Mouse (Mus musculus): Measurements from ENCODE around the gene Bhlha15. TPM values are rescaled to one million over a fixed set of nuclear protein-coding genes. Genes with fewer than 3 reads are reported as not detected.

Gene Bhlha15
- polyA plus RNA-seq, 1 experiment from 2014 or later, result 21.8 TPM

DNA sequence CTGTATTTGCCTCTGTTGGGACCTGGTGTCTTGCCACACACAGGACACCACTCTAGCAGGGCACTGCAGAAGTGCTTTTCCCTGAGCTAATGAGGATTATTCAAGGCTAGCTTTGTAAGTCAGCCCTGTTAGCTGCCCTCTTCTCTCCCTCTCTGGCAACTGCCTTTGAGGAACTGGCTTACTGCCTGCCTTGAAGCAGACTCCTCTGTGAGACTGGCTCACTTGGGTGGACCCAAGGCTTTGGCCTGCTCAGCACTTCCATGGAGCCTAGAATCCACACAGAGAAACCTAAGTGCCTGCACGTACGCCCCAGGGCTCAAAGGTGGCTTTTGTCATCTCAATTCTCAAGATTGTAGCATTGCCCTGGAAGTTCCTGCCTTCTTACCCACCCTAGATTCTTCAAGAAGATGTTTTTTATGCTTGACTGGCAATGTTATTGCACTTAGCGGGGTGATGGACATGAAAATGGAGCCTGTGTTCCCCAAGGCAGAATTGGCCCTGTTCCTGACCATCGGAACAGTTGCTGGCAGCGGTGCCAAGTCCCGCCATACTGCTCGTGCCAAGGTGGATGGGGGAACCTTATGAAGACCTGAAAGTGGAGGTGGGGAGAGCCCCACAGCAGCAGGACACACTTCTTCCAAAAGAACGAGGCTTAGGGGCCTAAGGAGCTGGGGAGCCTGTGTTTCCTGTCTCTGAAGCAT is 20.7 kb upstream of the Bhlha15 start:
- H3K27me3 ChIP-seq (replicated peaks), result no peaks in the 10 kb centered on the region
- no peak overlapping the region for H3K4me3 ChIP-seq (replicated peaks)
- H3K4me1 ChIP-seq, result no peaks in the 10 kb centered on the region
- H3K9ac ChIP-seq, result no peak overlapping the region
- no peak overlapping the region for H3K4me2 ChIP-seq
- no peak overlapping the region for H3K27ac ChIP-seq
- no peaks in the 10 kb centered on the region for H3K9me3 ChIP-seq
- WGBS, result 92% methylated on average over 8 of the region's 8 CpGs
- no peak for ATAC-seq (ENCODE audit: insufficient read depth, low FRiP score, low read depth)
- peaks cover 17% of the 10 kb centered on the region for H3K36me3 ChIP-seq

DNA sequence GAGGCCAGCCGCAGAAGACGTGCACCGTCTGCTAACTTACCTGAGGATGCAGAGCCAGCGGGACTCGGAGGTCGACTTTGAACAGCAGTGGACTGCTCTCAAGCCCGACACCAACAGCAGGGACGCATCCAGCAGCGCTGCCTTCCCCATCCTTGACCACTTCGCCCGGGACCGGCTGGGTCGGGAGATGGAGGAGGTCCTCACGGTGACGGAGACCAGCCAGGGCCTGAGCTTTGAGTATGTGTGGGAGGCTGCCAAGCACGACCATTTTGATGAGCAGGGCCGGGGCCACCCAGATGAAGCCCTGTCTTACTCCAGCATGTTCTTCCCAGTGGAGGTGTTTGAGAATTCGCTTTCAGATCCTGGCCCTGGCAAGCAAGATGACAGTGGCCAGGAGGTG is 16.4 kb upstream of the Bhlha15 start:
- H3K9ac ChIP-seq, result no peak overlapping the region
- H3K4me3 ChIP-seq (replicated peaks), result no peak overlapping the region
- no peak for ATAC-seq (ENCODE audit: insufficient read depth, low FRiP score, low read depth)
- no peaks in the 10 kb centered on the region for H3K27me3 ChIP-seq (replicated peaks)
- H3K36me3 ChIP-seq, result peaks cover 28% of the 10 kb centered on the region
- 94% methylated on average over 18 of the region's 18 CpGs for WGBS
- no peaks in the 10 kb centered on the region for H3K4me1 ChIP-seq
- H3K27ac ChIP-seq, result no peak overlapping the region
- H3K4me2 ChIP-seq, result no peak overlapping the region
- no peaks in the 10 kb centered on the region for H3K9me3 ChIP-seq

DNA sequence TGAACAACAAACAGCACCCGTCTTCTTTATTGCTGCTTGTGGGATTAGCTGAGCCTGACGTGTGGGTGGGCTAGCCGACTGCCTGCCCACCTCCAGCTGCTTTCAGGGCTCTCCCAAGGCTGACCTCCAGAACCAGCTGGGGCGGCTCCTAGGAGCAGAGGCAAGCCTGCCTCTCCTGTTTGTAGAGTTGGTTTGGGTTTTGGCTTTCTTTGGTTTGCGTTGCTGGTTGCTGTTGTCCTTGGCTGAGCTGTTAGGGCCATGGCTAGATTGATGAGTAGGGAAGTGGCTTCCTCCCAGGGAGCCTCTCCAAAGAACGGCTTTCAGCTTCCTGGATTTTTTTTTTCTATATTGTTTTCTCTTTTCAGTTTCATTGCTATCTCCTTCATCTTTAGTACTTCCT is 11.9 kb upstream of the Bhlha15 start:
- Histone ChIP-seq H3K36me3 (peaks cover 23% of the 10 kb centered on the region), H3K9me3 (no peaks in the 10 kb centered on the region), H3K4me2 (no peak overlapping the region), H3K9ac (no peak overlapping the region), H3K4me1 (peaks cover 4% of the 10 kb centered on the region; the same call in 1 of the 2 replicates), H3K4me3 (replicated peaks) (no peak overlapping the region), H3K27me3 (replicated peaks) (no peaks in the 10 kb centered on the region), H3K27ac (no peak overlapping the region)
- WGBS, result 38% methylated on average over 6 of the region's 6 CpGs
- no peak for ATAC-seq (ENCODE audit: insufficient read depth, low FRiP score, low read depth)

DNA sequence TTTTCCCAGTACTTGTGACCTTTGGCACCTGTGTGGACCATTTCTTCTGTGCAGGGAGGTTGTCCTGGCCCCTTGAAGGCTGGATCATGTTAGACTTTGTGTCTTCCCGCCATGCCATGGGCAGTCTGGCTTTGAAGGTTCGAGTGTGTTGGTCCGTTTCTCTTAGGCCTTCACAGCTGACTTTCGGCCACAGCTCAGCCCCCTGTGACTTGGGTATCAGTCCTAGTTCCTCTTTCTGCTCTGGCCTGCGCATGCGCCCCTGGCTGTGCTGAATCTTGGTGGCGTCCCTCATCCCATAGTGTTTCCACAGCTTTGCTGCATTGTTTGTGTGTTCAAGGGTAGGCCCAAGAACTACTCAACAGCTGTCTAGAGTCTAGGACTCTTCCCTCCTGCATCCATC is 8.8 kb upstream of the Bhlha15 start:
- H3K27me3 ChIP-seq (replicated peaks), result no peaks in the 10 kb centered on the region
- peaks cover 4% of the 10 kb centered on the region; the same call in 1 of the 2 replicates for H3K4me1 ChIP-seq
- H3K9me3 ChIP-seq, result no peaks in the 10 kb centered on the region
- no peak overlapping the region for H3K4me2 ChIP-seq
- no peak overlapping the region for H3K4me3 ChIP-seq (replicated peaks)
- WGBS, result 91% methylated on average over 7 of the region's 7 CpGs
- H3K9ac ChIP-seq, result no peak overlapping the region
- no peak overlapping the region for H3K27ac ChIP-seq
- peaks cover 3% of the 10 kb centered on the region; the same call in 1 of the 2 replicates for H3K36me3 ChIP-seq
- ATAC-seq (ENCODE audit: insufficient read depth, low FRiP score, low read depth), result no peak

DNA sequence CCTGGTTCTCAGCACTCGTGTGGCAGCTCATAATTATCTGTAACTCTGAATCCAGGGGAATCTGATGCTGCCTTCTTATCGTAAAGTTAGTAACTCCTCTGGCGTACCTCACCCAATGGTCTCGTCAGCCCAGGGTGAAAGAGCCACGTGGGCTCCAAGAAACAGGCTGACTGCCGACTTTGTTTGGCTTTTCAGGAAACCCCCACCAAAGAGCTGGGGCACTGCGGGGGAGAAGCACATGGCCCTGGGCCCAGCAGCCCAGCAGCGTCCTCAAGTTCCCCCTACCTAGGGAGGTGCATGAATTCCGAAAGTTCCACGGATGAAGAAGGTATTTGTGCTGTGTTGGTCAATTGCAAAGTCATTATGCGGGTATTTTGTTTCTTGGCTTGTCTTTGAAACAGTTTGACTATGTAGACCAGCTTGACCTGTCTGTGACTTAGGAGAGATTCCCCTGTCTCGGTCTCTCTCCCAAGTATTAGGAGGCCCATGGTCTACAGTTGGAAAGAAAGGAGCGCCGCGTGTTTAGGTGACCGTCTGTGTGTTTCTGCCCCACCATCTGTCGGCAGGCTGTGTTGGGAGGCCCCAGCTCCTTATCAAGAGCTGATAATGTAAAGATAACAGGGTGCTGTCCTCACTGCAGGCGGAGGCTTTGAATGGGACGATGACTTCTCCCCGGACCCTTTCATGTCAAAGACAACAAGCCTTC is 7.4 kb upstream of the Bhlha15 start:
- H3K4me2 ChIP-seq, result 0 out of 2 replicates have a peak overlapping the region, but pooled peaks have one; percentile 19
- no peak for ATAC-seq (ENCODE audit: insufficient read depth, low FRiP score, low read depth)
- WGBS, result 46% methylated on average over 20 of the region's 20 CpGs
- no peak overlapping the region for H3K9ac ChIP-seq
- H3K4me1 ChIP-seq, result peaks cover 4% of the 10 kb centered on the region; the same call in 1 of the 2 replicates
- H3K27ac ChIP-seq, result peak overlapping the region; percentile 59; the same call in 1 of the 2 replicates
- H3K4me3 ChIP-seq (replicated peaks), result no peak overlapping the region
- H3K9me3 ChIP-seq, result no peaks in the 10 kb centered on the region
- peaks cover 3% of the 10 kb centered on the region; the same call in 1 of the 2 replicates for H3K36me3 ChIP-seq
- no peaks in the 10 kb centered on the region for H3K27me3 ChIP-seq (replicated peaks)

DNA sequence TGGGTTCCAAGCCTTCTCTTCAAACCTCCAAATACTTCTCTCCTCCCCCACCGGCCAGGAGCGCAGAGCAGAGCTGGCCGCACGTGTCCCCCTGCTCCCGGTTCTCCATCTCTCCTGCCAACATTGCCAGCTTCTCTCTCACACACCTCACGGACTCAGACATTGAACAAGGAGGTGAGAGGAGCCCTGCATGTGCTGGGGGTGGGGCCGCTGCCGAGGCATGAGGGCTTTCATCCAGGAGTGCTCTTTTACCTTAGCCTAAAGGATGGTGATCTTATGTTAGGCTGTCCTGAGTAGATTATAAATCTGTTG is 6.9 kb upstream of the Bhlha15 start:
- H3K4me3 ChIP-seq (replicated peaks), result no peak overlapping the region
- H3K27ac ChIP-seq, result peak overlapping the region; percentile 59
- ATAC-seq (ENCODE audit: insufficient read depth, low FRiP score, low read depth), result no peak
- 42% methylated on average over 8 of the region's 8 CpGs for WGBS
- no peaks in the 10 kb centered on the region for H3K27me3 ChIP-seq (replicated peaks)
- no peaks in the 10 kb centered on the region for H3K9me3 ChIP-seq
- peaks cover 4% of the 10 kb centered on the region; the same call in 1 of the 2 replicates for H3K36me3 ChIP-seq
- H3K4me2 ChIP-seq, result no peak overlapping the region
- no peak overlapping the region for H3K9ac ChIP-seq
- peaks cover 4% of the 10 kb centered on the region; the same call in 1 of the 2 replicates for H3K4me1 ChIP-seq

DNA sequence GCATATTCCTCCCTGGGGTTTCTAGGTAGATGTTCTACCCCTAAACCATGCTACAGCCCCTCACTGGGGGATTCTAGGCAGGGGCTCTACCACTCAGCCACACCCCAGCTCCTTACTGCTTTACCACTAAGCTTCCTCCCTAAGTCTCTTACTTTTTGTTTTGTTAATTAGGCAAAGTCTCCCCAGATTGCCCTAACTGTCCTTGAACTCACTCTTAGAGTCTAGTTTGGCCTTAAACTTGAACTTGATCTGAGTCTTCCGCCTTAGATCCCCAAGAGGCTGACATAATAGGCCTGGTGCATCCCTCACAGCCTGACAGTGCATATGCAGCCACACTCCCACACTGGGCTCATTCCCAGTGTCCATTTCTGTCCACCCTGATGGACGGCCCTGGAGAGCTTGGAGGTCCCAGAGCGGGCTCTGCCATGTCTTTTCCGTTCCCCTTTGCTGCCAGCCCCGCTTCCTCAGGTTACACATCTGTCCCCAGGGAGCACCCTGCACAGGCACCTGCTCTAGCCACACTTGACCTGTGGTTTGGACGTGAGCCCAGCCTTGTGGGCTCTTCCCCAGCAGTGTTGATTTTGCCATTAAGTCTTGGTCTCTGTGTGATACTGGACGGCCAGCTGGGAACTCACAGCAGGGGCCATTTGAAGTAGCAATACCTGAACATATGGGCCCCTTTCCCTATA is 6.3 kb upstream of the Bhlha15 start:
- WGBS, result 59% methylated on average over 7 of the region's 7 CpGs
- Histone ChIP-seq H3K36me3 (peaks cover 8% of the 10 kb centered on the region; the same call in 1 of the 2 replicates), H3K27ac (peak overlapping the region; percentile 61), H3K4me3 (replicated peaks) (no peak overlapping the region), H3K4me1 (peaks cover 4% of the 10 kb centered on the region; the same call in 1 of the 2 replicates), H3K27me3 (replicated peaks) (no peaks in the 10 kb centered on the region), H3K9ac (no peak overlapping the region), H3K9me3 (no peaks in the 10 kb centered on the region), H3K4me2 (no peak overlapping the region)
- peak; percentile 86 for ATAC-seq (ENCODE audit: insufficient read depth, low FRiP score, low read depth)

DNA sequence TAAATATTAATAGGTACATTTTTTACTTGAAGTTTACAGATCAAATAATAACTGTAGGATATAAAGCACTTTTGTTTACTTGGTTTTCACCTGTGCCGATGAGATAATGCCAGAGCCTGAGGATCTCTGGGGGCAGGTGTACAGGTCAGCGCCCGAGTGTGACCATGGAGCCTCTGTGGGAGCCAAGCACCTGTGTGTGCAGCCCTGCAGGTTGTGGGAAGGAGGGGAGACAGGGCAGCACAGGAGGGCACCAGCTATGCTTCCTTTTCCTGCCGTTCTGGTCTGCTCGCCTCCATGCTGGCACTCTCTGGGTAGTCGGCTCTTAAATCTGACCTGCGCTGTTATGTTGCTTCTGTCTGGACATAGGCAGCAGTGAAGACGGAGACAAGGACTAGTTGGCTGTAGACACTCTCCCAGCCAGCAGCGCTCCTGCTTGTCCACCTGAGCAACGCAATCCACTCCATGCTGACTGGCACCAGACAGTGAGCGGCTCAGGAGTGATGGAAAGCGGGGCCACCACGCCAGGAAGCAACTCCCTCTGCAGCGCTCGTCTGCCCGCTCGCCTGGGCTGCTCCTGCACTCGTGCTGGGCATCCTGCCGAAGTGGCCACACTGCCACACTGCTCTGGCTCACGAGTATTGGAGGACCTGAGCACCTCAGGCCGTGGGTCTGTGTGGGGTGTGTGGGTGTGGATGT is 5.6 kb upstream of the Bhlha15 start:
- H3K27ac ChIP-seq, result peak overlapping the region; percentile 58; the same call in 1 of the 2 replicates

DNA sequence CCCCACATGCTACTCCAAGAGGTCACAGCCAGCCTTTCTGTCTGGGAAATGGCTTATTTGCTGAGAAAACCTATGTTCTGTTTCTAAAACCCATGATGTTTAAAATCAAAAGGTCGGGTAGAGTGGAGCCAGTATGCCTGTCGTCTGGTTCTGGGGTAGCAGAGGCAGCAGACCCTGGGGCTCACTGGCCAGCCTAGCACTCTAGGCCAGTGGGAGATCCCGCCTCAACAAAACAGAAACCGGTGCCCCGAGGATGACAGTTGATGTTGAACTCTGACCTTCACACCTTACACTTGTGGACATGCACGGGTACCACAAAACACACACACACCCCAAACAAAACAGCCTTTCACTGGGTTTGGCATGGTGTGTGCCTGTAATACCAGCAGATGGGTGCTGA is 1.7 kb upstream of the Bhlha15 start:
- WGBS, result 76% methylated on average over 6 of the region's 6 CpGs
- H3K36me3 ChIP-seq, result peaks cover 8% of the 10 kb centered on the region; the same call in 1 of the 2 replicates
- H3K4me1 ChIP-seq, result peaks cover 16% of the 10 kb centered on the region
- H3K4me3 ChIP-seq (replicated peaks), result no peak overlapping the region
- ATAC-seq (ENCODE audit: insufficient read depth, low FRiP score, low read depth), result no peak
- no peaks in the 10 kb centered on the region for H3K9me3 ChIP-seq
- no peak overlapping the region for H3K9ac ChIP-seq
- H3K27ac ChIP-seq, result no peak overlapping the region
- no peaks in the 10 kb centered on the region for H3K27me3 ChIP-seq (replicated peaks)
- no peak overlapping the region for H3K4me2 ChIP-seq

More for the DNA sequence above, 5.6 kb upstream of the Bhlha15 start:
- H3K27me3 ChIP-seq (replicated peaks), result no peaks in the 10 kb centered on the region
- peaks cover 8% of the 10 kb centered on the region; the same call in 1 of the 2 replicates for H3K36me3 ChIP-seq
- 81% methylated on average over 21 of the region's 21 CpGs for WGBS
- no peak overlapping the region for H3K4me2 ChIP-seq
- H3K4me3 ChIP-seq (replicated peaks), result no peak overlapping the region
- H3K9ac ChIP-seq, result no peak overlapping the region
- peak; percentile 75 for ATAC-seq (ENCODE audit: insufficient read depth, low FRiP score, low read depth)
- peaks cover 7% of the 10 kb centered on the region for H3K4me1 ChIP-seq
- H3K9me3 ChIP-seq, result no peaks in the 10 kb centered on the region

DNA sequence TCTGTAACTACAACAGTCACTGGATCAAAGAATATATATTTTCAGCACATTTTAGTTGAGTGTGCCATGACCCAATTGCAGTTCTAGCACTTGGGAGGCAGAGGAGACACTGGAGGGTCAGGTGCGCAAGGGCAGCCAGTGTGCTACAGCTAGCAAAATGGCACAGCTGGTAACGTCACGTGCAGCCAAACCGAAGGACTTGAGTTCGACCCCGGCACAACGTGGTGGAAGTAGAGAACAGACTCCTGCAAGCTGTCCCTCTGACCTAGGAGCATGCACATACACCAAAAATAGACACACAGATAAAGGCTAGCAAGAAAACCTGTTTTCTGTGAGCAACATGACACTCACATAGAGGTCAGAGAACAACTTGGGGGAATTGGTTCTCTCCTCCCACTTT is 759 bp upstream of the Bhlha15 start:
- Histone ChIP-seq H3K4me2 (peak overlapping the region; percentile 67; the same call in 1 of the 2 replicates), H3K27ac (peak overlapping the region; percentile 54; the same call in 1 of the 2 replicates), H3K4me3 (replicated peaks) (no peak overlapping the region), H3K27me3 (replicated peaks) (no peaks in the 10 kb centered on the region), H3K4me1 (peaks cover 16% of the 10 kb centered on the region), H3K9ac (no peak overlapping the region), H3K36me3 (peaks cover 8% of the 10 kb centered on the region; the same call in 1 of the 2 replicates), H3K9me3 (no peaks in the 10 kb centered on the region)
- 74% methylated on average over 7 of the region's 7 CpGs for WGBS
- no peak for ATAC-seq (ENCODE audit: insufficient read depth, low FRiP score, low read depth)

DNA sequence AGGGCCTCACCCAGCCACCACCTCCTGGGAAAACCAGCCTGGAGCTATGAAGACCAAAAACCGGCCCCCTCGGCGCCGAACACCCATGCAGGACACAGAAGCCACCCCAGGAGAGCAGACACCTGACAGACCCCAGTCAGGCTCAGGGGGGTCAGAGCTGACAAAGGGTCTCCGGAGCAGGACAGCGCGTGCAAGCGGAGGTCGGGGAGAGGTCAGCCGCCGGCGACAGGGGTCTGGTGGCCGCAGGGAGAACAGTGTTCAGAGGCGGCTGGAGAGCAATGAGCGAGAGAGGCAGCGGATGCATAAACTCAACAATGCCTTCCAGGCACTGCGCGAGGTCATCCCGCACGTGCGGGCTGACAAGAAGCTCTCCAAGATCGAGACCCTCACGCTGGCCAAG is 940 bp downstream of the Bhlha15 start:
- no peak overlapping the region for H3K27ac ChIP-seq
- H3K4me3 ChIP-seq (replicated peaks), result peak overlapping the region; percentile 31
- H3K9me3 ChIP-seq, result no peaks in the 10 kb centered on the region
- H3K4me1 ChIP-seq, result peaks cover 16% of the 10 kb centered on the region
- H3K27me3 ChIP-seq (replicated peaks), result no peaks in the 10 kb centered on the region
- H3K36me3 ChIP-seq, result 0 out of 2 replicates have a peak, but pooled peaks cover 5% of the 10 kb centered on the region
- H3K4me2 ChIP-seq, result peak overlapping the region; percentile 67; the same call in 1 of the 2 replicates
- H3K9ac ChIP-seq, result no peak overlapping the region
- 50% methylated on average over 23 of the region's 23 CpGs for WGBS
- ATAC-seq (ENCODE audit: insufficient read depth, low FRiP score, low read depth), result no peak

Data from stomach, embryonic 15.5 days (tissue).